Mouse (Mus musculus) erythroid progenitor cell, adult 5-6 weeks (primary cell): ENCODE data around the gene Acad12. TPM values are rescaled to one million over a fixed set of nuclear protein-coding genes. Genes with fewer than 3 reads are reported as not detected.

Experiments
- total RNA-seq, 2 experiments: library from RNA; stranded (forward) in 1 of 2; stranded (reverse) in 1 of 2; fragments of 150-400 nt in 1 of 2; fragments of 186-747, 209-891 nt in 1 of 2; gene quantifications; 2 replicates each; pipeline versions ENCODE4 v1.2.3 to v1.2.4; 2015 to 2017; ENCODE audit warnings: low replicate concordance in 2 of 2

The Acad12 gene
- total RNA-seq, 2 experiments from 2014 or later, result 0.23 to 0.42 TPM

Other genes starting within 250 kb of the Acad12 start
- 23.1 and 29.3 TPM in 2 replicates for gene Trafd1, start 233.3 kb downstream of the Acad12 start, total RNA-seq (2015; ENCODE audit: low replicate concordance)
- 11.1 and 21.4 TPM in 2 replicates for gene Trafd1, start 233.3 kb downstream of the Acad12 start, total RNA-seq (2017; ENCODE audit: low replicate concordance)
- gene Naa25, start 221.0 kb downstream of the Acad12 start, total RNA-seq (2015; ENCODE audit: low replicate concordance), result 5.9 and 6.5 TPM in 2 replicates
- 3.9 and 9.2 TPM in 2 replicates for gene Naa25, start 221.0 kb downstream of the Acad12 start, total RNA-seq (2017; ENCODE audit: low replicate concordance)
- gene Tmem116, start 167.0 kb downstream of the Acad12 start, total RNA-seq (2015; ENCODE audit: low replicate concordance), result not detected in 2 replicates
- gene Tmem116, start 167.0 kb downstream of the Acad12 start, total RNA-seq (2017; ENCODE audit: low replicate concordance), result 0.26 TPM in 1 of 2 replicates, not detected in the other
- 37.1 and 50.3 TPM in 2 replicates for gene Erp29, start 166.4 kb downstream of the Acad12 start, total RNA-seq (2015; ENCODE audit: low replicate concordance)
- gene Erp29, start 166.4 kb downstream of the Acad12 start, total RNA-seq (2017; ENCODE audit: low replicate concordance), result 118 and 141 TPM in 2 replicates
- not detected in 2 replicates for gene Adam1b, start 115.5 kb downstream of the Acad12 start, total RNA-seq (2015; ENCODE audit: low replicate concordance)
- gene Adam1b, start 115.5 kb downstream of the Acad12 start, total RNA-seq (2017; ENCODE audit: low replicate concordance), result not detected in 2 replicates
- 2.9 and 3.2 TPM in 2 replicates for gene Adam1a, start 73.5 kb downstream of the Acad12 start, total RNA-seq (2015; ENCODE audit: low replicate concordance)
- gene Adam1a, start 73.5 kb downstream of the Acad12 start, total RNA-seq (2017; ENCODE audit: low replicate concordance), result 2.2 and 3.7 TPM in 2 replicates
- gene Gm42878, start 73.5 kb downstream of the Acad12 start, total RNA-seq (2015; ENCODE audit: low replicate concordance), result not detected in 2 replicates
- gene Gm42878, start 73.5 kb downstream of the Acad12 start, total RNA-seq (2017; ENCODE audit: low replicate concordance), result 0.08 TPM in 1 of 2 replicates, not detected in the other
- 117 and 163 TPM in 2 replicates for gene Mapkapk5, start 73.0 kb downstream of the Acad12 start, total RNA-seq (2015; ENCODE audit: low replicate concordance)
- 88.9 and 113 TPM in 2 replicates for gene Mapkapk5, start 73.0 kb downstream of the Acad12 start, total RNA-seq (2017; ENCODE audit: low replicate concordance)
- gene Aldh2, start 25.1 kb downstream of the Acad12 start, total RNA-seq (2015; ENCODE audit: low replicate concordance), result 38.6 and 47.4 TPM in 2 replicates
- 45.1 and 49.1 TPM in 2 replicates for gene Aldh2, start 25.1 kb downstream of the Acad12 start, total RNA-seq (2017; ENCODE audit: low replicate concordance)
- gene Acad10, start 41.6 kb upstream of the Acad12 start, total RNA-seq (2015; ENCODE audit: low replicate concordance), result not detected in 2 replicates
- gene Acad10, start 41.6 kb upstream of the Acad12 start, total RNA-seq (2017; ENCODE audit: low replicate concordance), result 0.26 and 2.1 TPM in 2 replicates
- 24.7 and 26.3 TPM in 2 replicates for gene Brap, start 41.6 kb upstream of the Acad12 start, total RNA-seq (2015; ENCODE audit: low replicate concordance)
- 35.5 and 64.2 TPM in 2 replicates for gene Brap, start 41.6 kb upstream of the Acad12 start, total RNA-seq (2017; ENCODE audit: low replicate concordance)
- gene Atxn2, start 92.4 kb upstream of the Acad12 start, total RNA-seq (2015; ENCODE audit: low replicate concordance), result 171 and 190 TPM in 2 replicates
- 170 and 182 TPM in 2 replicates for gene Atxn2, start 92.4 kb upstream of the Acad12 start, total RNA-seq (2017; ENCODE audit: low replicate concordance)
- gene Sh2b3, start 218.7 kb upstream of the Acad12 start, total RNA-seq (2015; ENCODE audit: low replicate concordance), result 12.2 and 14.1 TPM in 2 replicates
- 4.4 and 4.6 TPM in 2 replicates for gene Sh2b3, start 218.7 kb upstream of the Acad12 start, total RNA-seq (2017; ENCODE audit: low replicate concordance)
- not detected in 2 replicates for gene Pheta1, start 230.0 kb upstream of the Acad12 start, total RNA-seq (2015; ENCODE audit: low replicate concordance)
- 0.13 TPM in 1 of 2 replicates, not detected in the other for gene Pheta1, start 230.0 kb upstream of the Acad12 start, total RNA-seq (2017; ENCODE audit: low replicate concordance)